Mouse (Mus musculus): ENCODE data around the gene Abcc2.

Gene Abcc2

GRCm38 (mm10) chr19:43772311-43772710, 9.7 kb upstream of the Abcc2 start:
- in situ Hi-C loops (cut with MboI; ENCODE audit: low pct_unique_long_range_greater_than_20kb in 1 of 2, low sequenced_read_pairs in 2 of 2, unreplicated experiment in 1 of 2), result no loop called here

GRCm38 (mm10) chr19:43775433-43775832, 6.6 kb upstream of the Abcc2 start:
- in situ Hi-C loops (cut with MboI; ENCODE audit: low pct_unique_long_range_greater_than_20kb in 1 of 2, low sequenced_read_pairs in 2 of 2, unreplicated experiment in 1 of 2), result no loop called here

- in situ Hi-C loops (cut with MboI; ENCODE audit: low pct_unique_long_range_greater_than_20kb in 1 of 2, low sequenced_read_pairs in 2 of 2, unreplicated experiment in 1 of 2), result no loop called here
Observed at GRCm38 (mm10) chr19:43776561-43776960, 5.4 kb upstream of the Abcc2 start.

GRCm38 (mm10) chr19:43777308-43777707, 4.7 kb upstream of the Abcc2 start:
- in situ Hi-C loops (cut with MboI; ENCODE audit: low pct_unique_long_range_greater_than_20kb in 1 of 2, low sequenced_read_pairs in 2 of 2, unreplicated experiment in 1 of 2), result no loop called here

GRCm38 (mm10) chr19:43780391-43780790, 1.6 kb upstream of the Abcc2 start:
- in situ Hi-C loops (cut with MboI; ENCODE audit: low pct_unique_long_range_greater_than_20kb in 1 of 2, low sequenced_read_pairs in 2 of 2, unreplicated experiment in 1 of 2), result no loop called here

GRCm38 (mm10) chr19:43784761-43785160, 2.8 kb downstream of the Abcc2 start:
- in situ Hi-C loops (cut with MboI; ENCODE audit: low pct_unique_long_range_greater_than_20kb in 1 of 2, low sequenced_read_pairs in 2 of 2, unreplicated experiment in 1 of 2), result no loop called here

GRCm38 (mm10) chr19:43786249-43787026, 4.4 kb downstream of the Abcc2 start:
- in situ Hi-C loops (cut with MboI; ENCODE audit: low pct_unique_long_range_greater_than_20kb in 1 of 2, low sequenced_read_pairs in 2 of 2, unreplicated experiment in 1 of 2), result no loop called here

GRCm38 (mm10) chr19:43789817-43790216, 7.8 kb downstream of the Abcc2 start:
- in situ Hi-C loops (cut with MboI; ENCODE audit: low pct_unique_long_range_greater_than_20kb in 1 of 2, low sequenced_read_pairs in 2 of 2, unreplicated experiment in 1 of 2), result no loop called here

GRCm38 (mm10) chr19:43792537-43792936, 10.5 kb downstream of the Abcc2 start:
- in situ Hi-C loops (cut with MboI; ENCODE audit: low pct_unique_long_range_greater_than_20kb in 1 of 2, low sequenced_read_pairs in 2 of 2, unreplicated experiment in 1 of 2), result no loop called here

GRCm38 (mm10) chr19:43793951-43794350, 12.0 kb downstream of the Abcc2 start:
- in situ Hi-C loops (cut with MboI; ENCODE audit: low pct_unique_long_range_greater_than_20kb in 1 of 2, low sequenced_read_pairs in 2 of 2, unreplicated experiment in 1 of 2), result no loop called here

GRCm38 (mm10) chr19:43795511-43795910, 13.5 kb downstream of the Abcc2 start:
- in situ Hi-C loops (cut with MboI; ENCODE audit: low pct_unique_long_range_greater_than_20kb in 1 of 2, low sequenced_read_pairs in 2 of 2, unreplicated experiment in 1 of 2), result no loop called here

- in situ Hi-C loops (cut with MboI; ENCODE audit: low pct_unique_long_range_greater_than_20kb in 1 of 2, low sequenced_read_pairs in 2 of 2, unreplicated experiment in 1 of 2), result no loop called here
Observed at GRCm38 (mm10) chr19:43797216-43797615, 15.2 kb downstream of the Abcc2 start.

GRCm38 (mm10) chr19:43801427-43802051, 19.5 kb downstream of the Abcc2 start:
- in situ Hi-C loops (cut with MboI; ENCODE audit: low pct_unique_long_range_greater_than_20kb in 1 of 2, low sequenced_read_pairs in 2 of 2, unreplicated experiment in 1 of 2), result no loop called here

- in situ Hi-C loops (cut with MboI; ENCODE audit: low pct_unique_long_range_greater_than_20kb in 1 of 2, low sequenced_read_pairs in 2 of 2, unreplicated experiment in 1 of 2), result no loop called here
Observed at GRCm38 (mm10) chr19:43803866-43804265, 21.9 kb downstream of the Abcc2 start.

GRCm38 (mm10) chr19:43809331-43809730, 27.3 kb downstream of the Abcc2 start:
- in situ Hi-C loops (cut with MboI; ENCODE audit: low pct_unique_long_range_greater_than_20kb in 1 of 2, low sequenced_read_pairs in 2 of 2, unreplicated experiment in 1 of 2), result no loop called here

- in situ Hi-C loops (cut with MboI; ENCODE audit: low pct_unique_long_range_greater_than_20kb in 1 of 2, low sequenced_read_pairs in 2 of 2, unreplicated experiment in 1 of 2), result no loop called here
Observed at GRCm38 (mm10) chr19:43811419-43811818, 29.4 kb downstream of the Abcc2 start.

- in situ Hi-C loops (cut with MboI; ENCODE audit: low pct_unique_long_range_greater_than_20kb in 1 of 2, low sequenced_read_pairs in 2 of 2, unreplicated experiment in 1 of 2), result no loop called here
Observed at GRCm38 (mm10) chr19:43813315-43813714, 31.3 kb downstream of the Abcc2 start.

- in situ Hi-C loops (cut with MboI; ENCODE audit: low pct_unique_long_range_greater_than_20kb in 1 of 2, low sequenced_read_pairs in 2 of 2, unreplicated experiment in 1 of 2), result no loop called here
Observed at GRCm38 (mm10) chr19:43815661-43816414, 33.8 kb downstream of the Abcc2 start.

GRCm38 (mm10) chr19:43826855-43827254, 44.9 kb downstream of the Abcc2 start:
- in situ Hi-C loops (cut with MboI; ENCODE audit: low pct_unique_long_range_greater_than_20kb in 1 of 2, low sequenced_read_pairs in 2 of 2, unreplicated experiment in 1 of 2), result no loop called here
